In genomic region chr6:47835482-47835983, GRCm38 (mm10) we compare ENCODE assay signal across 8 mouse cellular contexts. TPM values are rescaled to one million over a fixed set of nuclear protein-coding genes. Genes with fewer than 3 reads are reported as not detected.
DNase-seq lines count a peak whose midpoint lies in the region; ATAC-seq and TF ChIP-seq lines count a peak whose summit lies in the region.

TSS of gene Zfp398 (plus strand) at chr6:47835661.

- TF ChIP-seq CTCF in brain, embryonic 14.5 days (IDR thresholded peaks at IDR 0.05; ENCODE audit: borderline replicate concordance, extremely low read depth, insufficient read depth, insufficient read length): peak; percentile 93

- H3K4me1 ChIP-seq in heart, embryonic 11.5 days (ENCODE audit: control insufficient read depth, insufficient read depth, low read length): peaks cover 6% of the 10 kb centered on the region
- H3K4me1 ChIP-seq in kidney, embryonic 16.5 days (ENCODE audit: insufficient read depth, low read length): no peaks in the 10 kb centered on the region

- H3K27ac ChIP-seq in heart, embryonic 11.5 days (ENCODE audit: low read depth, low read length): peak within 1 kb of the TSS; percentile 89
- peak within 1 kb of the TSS; percentile 95 for H3K27ac ChIP-seq in kidney, embryonic 16.5 days (ENCODE audit: low read length)

- H3K9ac ChIP-seq in heart, embryonic 11.5 days (ENCODE audit: low read depth, low read length): peak within 1 kb of the TSS; percentile 90
- H3K9ac ChIP-seq in kidney, embryonic 16.5 days (replicated peaks; ENCODE audit: low read length): peak within 1 kb of the TSS; percentile 95

- H3K36me3 ChIP-seq in heart, embryonic 11.5 days (ENCODE audit: control insufficient read depth, insufficient read depth, low read length): no peaks in the 10 kb centered on the region
- H3K36me3 ChIP-seq in kidney, embryonic 16.5 days (ENCODE audit: insufficient read depth, low read length): 0 out of 2 replicates have a peak, but pooled peaks cover 2% of the 10 kb centered on the region

- DNase-seq in CD4-positive helper T cell, adult 2 months (ENCODE audit: low read depth, low spot score): peak; percentile 95
- DNase-seq in brain, embryonic 14.5 days (ENCODE audit: low read depth): peak; percentile 98
- DNase-seq in liver: peak; percentile 96
- DNase-seq in monocyte, adult 2 months (ENCODE audit: low read depth in 1 of 2, low spot score in 2 of 2): peak; percentile 88 to 94
- peak; percentile 95 to 98 for DNase-seq in spleen, postnatal 14 days (ENCODE audit: low spot score in 2 of 2)

- TF ChIP-seq POLR2A in brain, embryonic 14.5 days (IDR thresholded peaks at IDR 0.05; ENCODE audit: borderline replicate concordance, extremely low read depth, insufficient read depth, insufficient read length, poor library complexity, severe bottlenecking): peak; percentile 83

- WGBS in heart, embryonic 11.5 days (ENCODE audit: insufficient replicate concordance): under 1% methylated on average over 52 of the region's 52 CpGs
- under 1% methylated on average over 47 of the region's 52 CpGs for WGBS in kidney, embryonic 16.5 days

- H3K4me3 ChIP-seq in heart, embryonic 11.5 days (ENCODE audit: low read depth, low read length): peak within 1 kb of the TSS; percentile 94
- peak within 1 kb of the TSS; percentile 94 for H3K4me3 ChIP-seq in kidney, embryonic 16.5 days (ENCODE audit: low read length)

- H3K9me3 ChIP-seq in heart, embryonic 11.5 days (replicated peaks; ENCODE audit: control insufficient read depth, low read length): no peaks in the 10 kb centered on the region
- H3K9me3 ChIP-seq in kidney, embryonic 16.5 days (ENCODE audit: low read length): no peaks in the 10 kb centered on the region

- H3K27me3 ChIP-seq in heart, embryonic 11.5 days (ENCODE audit: control insufficient read depth, insufficient read depth, low read length): no peaks in the 10 kb centered on the region
- no peaks in the 10 kb centered on the region for H3K27me3 ChIP-seq in kidney, embryonic 16.5 days (ENCODE audit: insufficient read depth, low read length)

- H3K4me2 ChIP-seq in heart, embryonic 11.5 days: peak within 1 kb of the TSS; percentile 74
- H3K4me2 ChIP-seq in kidney, embryonic 16.5 days (replicated peaks; ENCODE audit: low read depth, low read length): peak within 1 kb of the TSS; percentile 66

- ATAC-seq in erythroblast, adult 5-6 weeks (replicated peaks; ENCODE audit: low FRiP score, poor library complexity, severe bottlenecking): peak; percentile 87
- ATAC-seq in heart, embryonic 11.5 days (replicated peaks; ENCODE audit: insufficient number of reproducible peaks, low FRiP score, low TSS enrichment): peak; percentile 95
- peak; percentile 96 for ATAC-seq in kidney, embryonic 16.5 days (ENCODE audit: low FRiP score, low TSS enrichment)

RNA-seq across cellular contexts. Expression of gene Zfp398, which starts in this region (rescaled TPM):
- polyA plus RNA-seq in brain, embryonic 14.5 days (2012; rRNA removed): 17.4 and 22.2 TPM in 2 replicates
- 1.3 and 8.5 TPM in 2 replicates for total RNA-seq in erythroblast, adult 5-6 weeks (2015; ENCODE audit: low replicate concordance)
- 3.5 and 4.3 TPM in 2 replicates for total RNA-seq in erythroblast, adult 5-6 weeks (2017; ENCODE audit: low replicate concordance)
- 2.8 and 4.0 TPM in 2 replicates for polyA plus RNA-seq in heart, embryonic 11.5 days (2014; fragmentation: Nextera tagmentation; extraction: Ambion mirVana)
- 9.1 and 10.8 TPM in 2 replicates for polyA plus RNA-seq in kidney, embryonic 16.5 days (2015; fragmentation: Nextera tagmentation; extraction: Ambion mirVana)

Comparison
In these comparisons a context has a peak if more than half of its experiments do, and no peak if none do; other contexts are left out.
1. Peak in every context shown above with its lines: DNase-seq, ATAC-seq, H3K4me3 ChIP-seq and H3K27ac ChIP-seq.